Comparison of ENCODE assay signal across 1 mouse cellular context in the genomic region with DNA sequence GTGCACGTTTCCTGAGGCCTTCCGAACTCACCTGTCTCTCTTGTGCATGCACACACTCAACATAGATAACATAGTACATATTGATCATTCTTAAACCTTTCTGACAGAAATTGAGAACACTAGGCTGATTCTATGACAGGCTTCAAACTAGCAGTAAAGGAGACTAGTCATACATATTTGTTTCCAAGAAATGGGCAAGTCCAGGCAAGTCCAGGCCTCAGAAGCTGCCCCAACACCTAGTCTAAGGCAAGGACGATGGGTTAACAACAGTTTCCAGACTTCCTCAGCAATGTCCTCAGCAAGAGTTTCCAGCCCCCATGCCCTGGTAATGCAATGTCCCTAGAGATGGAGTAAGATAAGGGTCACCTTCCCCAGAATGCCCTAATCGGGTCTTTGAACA.
TF ChIP-seq lines count a peak whose summit lies in the region.

No protein-coding gene starts in this region.

TF ChIP-seq in myocyte, 11 proteins besides CTCF, POLR2A, EP300 and RAD21 (continued from another document):
- no peak for TF ChIP-seq SRF (IDR thresholded peaks at IDR 0.05; ENCODE audit: control insufficient read depth, insufficient read length, low read depth)
- no peak for TF ChIP-seq TCF3 (IDR thresholded peaks at IDR 0.05; ENCODE audit: insufficient read length, low read depth)
- no peak for TF ChIP-seq TCF12 (IDR thresholded peaks at IDR 0.05; ENCODE audit: insufficient read depth, poor library complexity, severe bottlenecking)
